Mouse (Mus musculus): ENCODE data around the gene Fbp1.

Gene Fbp1

GRCm38 (mm10) chr13:62884536-62884935, 3.5 kb downstream of the Fbp1 start:
- DNase-seq (ENCODE audit: low spot score in 2 of 2): no peak

GRCm38 (mm10) chr13:62883925-62884324, 4.2 kb downstream of the Fbp1 start:
- no peak for DNase-seq (ENCODE audit: low spot score in 2 of 2)

- DNase-seq (ENCODE audit: low spot score in 2 of 2): no peak
Observed at GRCm38 (mm10) chr13:62883436-62883835, 4.6 kb downstream of the Fbp1 start.

GRCm38 (mm10) chr13:62882856-62883255, 5.2 kb downstream of the Fbp1 start:
- no peak for DNase-seq (ENCODE audit: low spot score in 2 of 2)

GRCm38 (mm10) chr13:62881336-62881735, 6.7 kb downstream of the Fbp1 start:
- no peak for DNase-seq (ENCODE audit: low spot score in 2 of 2)

- DNase-seq (ENCODE audit: low spot score in 2 of 2): peak in 1 of 2 experiments; percentile 33
Observed at GRCm38 (mm10) chr13:62879831-62880615, 8.1 kb downstream of the Fbp1 start.

- DNase-seq (ENCODE audit: low spot score in 2 of 2): no peak
Observed at GRCm38 (mm10) chr13:62879411-62879810, 8.7 kb downstream of the Fbp1 start.

GRCm38 (mm10) chr13:62877247-62877646, 10.8 kb downstream of the Fbp1 start:
- DNase-seq (ENCODE audit: low spot score in 2 of 2): no peak

GRCm38 (mm10) chr13:62876111-62876510, 12.0 kb downstream of the Fbp1 start:
- DNase-seq (ENCODE audit: low spot score in 2 of 2): no peak

GRCm38 (mm10) chr13:62872252-62872651, 15.8 kb downstream of the Fbp1 start:
- no peak for DNase-seq (ENCODE audit: low spot score in 2 of 2)

- DNase-seq (ENCODE audit: low spot score in 2 of 2): no peak
Observed at GRCm38 (mm10) chr13:62870605-62871004, 17.5 kb downstream of the Fbp1 start.

- no peak for DNase-seq (ENCODE audit: low spot score in 2 of 2)
Observed at GRCm38 (mm10) chr13:62866817-62867216, 21.3 kb downstream of the Fbp1 start.

GRCm38 (mm10) chr13:62865651-62866315, 22.3 kb downstream of the Fbp1 start:
- DNase-seq (ENCODE audit: low spot score in 2 of 2): no peak

GRCm38 (mm10) chr13:62863771-62864170, 24.3 kb downstream of the Fbp1 start:
- no peak for DNase-seq (ENCODE audit: low spot score in 2 of 2)

GRCm38 (mm10) chr13:62862875-62863274, 25.2 kb downstream of the Fbp1 start:
- DNase-seq (ENCODE audit: low spot score in 2 of 2): no peak

- DNase-seq (ENCODE audit: low spot score in 2 of 2): no peak
Observed at GRCm38 (mm10) chr13:62860068-62860467, 28.0 kb downstream of the Fbp1 start.

GRCm38 (mm10) chr13:62859251-62859650, 28.8 kb downstream of the Fbp1 start:
- DNase-seq (ENCODE audit: low spot score in 2 of 2): peak in 1 of 2 experiments; percentile 19

GRCm38 (mm10) chr13:62857941-62858915, 29.9 kb downstream of the Fbp1 start, which contains the start of gene Fbp2:
TSS of gene Fbp2 (minus strand) at chr13:62858422.
- peak; percentile 40 to 43 for DNase-seq (ENCODE audit: low spot score in 2 of 2)

GRCm38 (mm10) chr13:62856850-62857249, 31.2 kb downstream of the Fbp1 start:
- peak; percentile 46 to 47 for DNase-seq (ENCODE audit: low spot score in 2 of 2)

- DNase-seq (ENCODE audit: low spot score in 2 of 2): peak; percentile 62 to 81
Observed at GRCm38 (mm10) chr13:62856305-62856675, 31.8 kb downstream of the Fbp1 start.

- DNase-seq (ENCODE audit: low spot score in 2 of 2): no peak
Observed at GRCm38 (mm10) chr13:62855396-62856304, 32.4 kb downstream of the Fbp1 start.

All from heart, adult 9 months (tissue).